Mouse (Mus musculus) cortical plate, adult 2 months (tissue): ENCODE measurements around the gene Gm6871. TPM values are rescaled to one million over a fixed set of nuclear protein-coding genes. Genes with fewer than 3 reads are reported as not detected.
"Not testable (repeated sequence)": the region's sequence is repeated elsewhere in the genome, so short reads cannot be mapped to it uniquely, and the experiment has no call there.

Experiments
- H3K27ac ChIP-seq: fragments of 200-500 bp; 2 replicates; pipeline ENCODE4 v1.5.1; 2012; ENCODE audit warnings: low read length, control low read depth, inconsistent platforms; ENCODE audit not compliant: insufficient read depth
- H3K4me1 ChIP-seq: fragments of 200-500 bp; 2 replicates; pipeline ENCODE4 v1.6.1; 2011; ENCODE audit warnings: low read length; ENCODE audit not compliant: control insufficient read depth, insufficient read depth
- H3K4me3 ChIP-seq: fragments of 200-500 bp; 2 replicates; pipeline ENCODE4 v1.5.1; 2011; ENCODE audit warnings: mild to moderate bottlenecking, low read length, control low read depth; ENCODE audit not compliant: insufficient read depth
- CTCF ChIP-seq: fragments of 200-500 bp; IDR thresholded peaks from 2 replicates; pipeline ENCODE4 v1.5.1; 2011; ENCODE audit warnings: mild to moderate bottlenecking, control low read depth, low read length; ENCODE audit not compliant: insufficient read depth; ENCODE audit errors: extremely low read depth
- POLR2A ChIP-seq: fragments of 200-500 bp; IDR thresholded peaks from 2 replicates; pipeline ENCODE4 v1.6.1; 2011; ENCODE audit warnings: mild to moderate bottlenecking, low read length, control low read depth; ENCODE audit not compliant: insufficient read depth; ENCODE audit errors: extremely low read depth
- polyA plus RNA-seq: library from polyadenylated mRNA; depleted of rRNA; stranded (reverse); fragments of >200 nt; gene quantifications from 2 replicates; pipeline ENCODE4 v1.2.3, GENCODE M21; 2012; rRNA removed

The Gm6871 gene
- not detected in 2 replicates for polyA plus RNA-seq

DNA sequence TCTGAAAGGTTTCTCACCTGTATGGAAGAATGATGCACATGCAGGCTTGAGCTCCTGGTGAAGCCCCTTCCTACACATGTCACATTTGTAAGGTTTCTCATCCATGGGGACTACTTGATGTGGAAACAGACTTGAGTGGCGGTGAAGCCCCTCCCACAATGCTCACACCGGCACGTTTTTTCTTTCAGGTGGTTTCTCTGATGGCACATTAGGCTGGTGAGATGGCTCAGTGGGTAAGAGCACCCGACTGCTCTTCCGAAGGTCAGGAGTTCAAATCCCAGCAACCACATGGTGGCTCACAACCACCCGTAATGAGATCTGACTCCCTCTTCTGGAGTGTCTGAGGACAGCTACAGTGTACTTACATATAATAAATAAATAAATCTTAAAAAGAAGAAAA is at the start of gene Gm6871:
Gene Gm6871, minus strand, starts transcription at position 101 of the 400 bp plus-strand sequence.
- not testable (repeated sequence) for H3K4me3 ChIP-seq, H3K4me1 ChIP-seq, H3K27ac ChIP-seq

DNA sequence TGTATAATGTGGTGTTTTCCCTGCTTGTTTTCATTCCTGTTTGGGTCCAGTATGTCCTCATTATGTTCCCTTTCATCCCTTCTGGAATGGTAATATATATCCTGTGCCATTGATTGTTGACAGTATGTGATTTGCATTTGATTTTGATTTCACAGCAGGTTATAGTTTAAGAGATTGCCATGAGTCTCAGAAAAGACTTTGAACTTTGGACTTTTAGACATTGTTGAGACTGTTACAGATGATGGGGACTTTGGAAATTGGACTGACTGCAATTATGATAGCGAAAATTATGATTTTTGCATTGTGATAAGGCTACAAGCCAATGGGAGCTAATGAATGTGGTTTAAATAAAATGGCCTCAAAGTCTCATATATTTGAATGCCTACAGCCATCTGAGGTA is 42.8 kb upstream of the Gm6871 start:
- H3K4me3 ChIP-seq, H3K27ac ChIP-seq, H3K4me1 ChIP-seq: not testable (repeated sequence)

DNA sequence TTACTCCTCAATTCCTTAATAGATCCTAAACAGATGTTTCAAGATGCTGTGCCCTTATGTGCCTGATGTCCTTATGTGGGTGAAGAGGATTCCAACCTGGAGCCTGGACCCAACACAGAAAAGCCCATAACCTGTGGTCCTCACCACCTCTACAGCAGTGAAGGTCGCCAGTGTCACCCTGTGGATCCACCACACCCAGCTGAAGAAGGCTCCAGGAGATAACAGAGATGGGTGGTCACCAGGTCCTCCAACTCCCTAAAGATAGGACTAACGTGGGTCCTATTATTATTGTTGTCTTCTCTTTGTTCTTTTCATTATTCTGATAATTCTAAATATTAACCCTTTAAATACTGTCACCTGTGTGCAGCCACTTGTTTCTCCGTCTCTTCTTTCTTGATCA is 38.2 kb upstream of the Gm6871 start:
- TF ChIP-seq CTCF (no peak), POLR2A (no peak)
- no peak overlapping the region for H3K4me3 ChIP-seq
- no peak overlapping the region for H3K27ac ChIP-seq
- no peaks in the 10 kb centered on the region for H3K4me1 ChIP-seq

DNA sequence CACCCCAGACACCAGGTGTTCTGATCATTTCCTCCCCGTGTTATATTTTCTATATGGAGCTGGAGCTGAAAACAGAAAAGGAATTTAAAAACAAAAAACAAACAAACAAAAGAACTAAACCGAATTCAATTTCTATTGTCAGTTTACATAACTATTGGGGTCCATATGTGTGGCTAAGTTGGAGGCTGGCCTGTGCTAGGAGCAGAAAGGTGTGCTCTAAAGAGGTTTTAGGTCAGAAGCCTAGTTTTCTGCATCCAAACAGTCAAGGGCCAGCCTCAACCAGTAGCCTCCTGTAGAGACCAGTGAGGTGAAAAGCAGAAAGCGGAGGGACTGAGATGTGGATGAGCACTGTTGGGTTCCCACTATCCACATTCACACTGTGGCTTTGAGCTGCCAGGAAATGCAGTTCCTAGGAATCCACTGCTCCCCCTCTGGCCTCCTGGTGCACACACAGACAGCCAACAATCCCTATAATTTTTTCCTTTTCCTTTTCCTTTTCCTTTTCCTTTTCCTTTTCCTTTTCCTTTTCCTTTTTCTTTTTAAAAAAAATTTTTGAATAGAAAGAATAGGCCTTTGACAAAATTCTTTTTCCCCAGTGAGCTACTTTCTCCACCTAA is 26.6 kb upstream of the Gm6871 start:
- H3K27ac ChIP-seq, result no peak overlapping the region

DNA sequence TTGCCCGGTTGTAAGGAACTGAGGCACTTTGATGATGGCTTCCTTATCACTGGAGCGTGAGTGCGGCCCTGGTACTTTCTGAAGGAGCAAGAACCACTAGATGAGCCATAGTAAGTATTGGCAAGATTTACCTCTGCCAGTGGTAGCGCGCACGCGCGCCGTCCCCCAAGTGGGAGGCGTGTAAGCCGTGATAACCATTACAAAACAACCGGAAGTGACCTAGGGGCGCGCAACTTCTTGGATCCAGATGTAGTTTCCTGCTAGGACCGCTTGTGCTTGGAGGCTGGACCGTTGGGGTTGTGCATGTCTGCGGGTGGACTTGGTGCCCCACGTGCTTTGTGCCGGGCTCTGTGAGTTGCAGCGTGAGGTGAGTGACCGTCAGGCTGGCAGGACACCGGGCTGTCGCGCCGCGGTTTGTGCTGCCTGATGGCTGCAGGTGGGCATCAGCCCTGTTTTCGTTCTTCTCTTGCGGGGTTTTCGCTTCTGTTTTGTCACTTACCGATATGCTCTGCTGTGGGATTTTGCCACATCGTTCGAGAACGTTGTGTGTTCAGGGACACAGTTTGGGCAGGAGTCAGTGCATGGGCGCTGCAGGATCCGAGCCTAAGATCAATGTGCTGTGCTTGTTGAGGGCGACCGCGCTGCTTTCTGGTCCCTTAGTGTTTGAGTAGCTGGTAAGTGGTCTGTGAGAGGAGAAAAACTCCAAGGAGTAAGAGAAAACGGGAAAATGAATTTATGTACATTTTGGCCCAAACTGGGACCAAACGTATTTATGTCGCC is 25.8 kb upstream of the Gm6871 start, which contains the start of gene 2610021A01Rik:
Gene 2610021A01Rik, plus strand, starts transcription at position 197 of the 780 bp plus-strand sequence.
- Histone ChIP-seq H3K4me3 (peak within 1 kb of the TSS; percentile 92), H3K4me1 (no peaks in the 10 kb centered on the region), H3K27ac (peak within 1 kb of the TSS; percentile 52; the same call in 1 of the 2 replicates)
- no peak for TF ChIP-seq CTCF
- no peak for TF ChIP-seq POLR2A

More for the DNA sequence above, 26.6 kb upstream of the Gm6871 start:
- H3K4me1 ChIP-seq, result no peaks in the 10 kb centered on the region
- H3K4me3 ChIP-seq, result peak overlapping the region; percentile 92; the same call in 1 of the 2 replicates
- TF ChIP-seq CTCF (no peak), POLR2A (no peak)

DNA sequence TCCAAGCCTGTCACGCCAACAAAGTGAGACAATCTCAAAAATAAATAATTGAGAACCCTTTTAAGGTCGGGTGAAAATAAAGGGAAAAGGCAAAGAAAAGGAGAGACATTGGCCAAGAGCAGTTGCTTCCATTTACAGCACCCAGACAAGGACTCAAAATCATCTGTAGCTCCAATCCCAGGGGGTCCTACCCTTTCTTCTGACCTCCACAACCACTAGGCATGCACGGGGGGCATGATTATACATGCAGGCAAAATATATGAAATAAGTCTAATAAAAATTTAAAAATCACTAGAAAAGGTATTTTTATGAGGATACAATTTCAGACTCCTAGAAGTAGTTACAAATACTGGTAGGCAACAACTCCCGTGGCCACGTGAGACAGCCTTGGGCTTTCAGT is 25.2 kb upstream of the Gm6871 start:
- no peaks in the 10 kb centered on the region for H3K4me1 ChIP-seq
- H3K4me3 ChIP-seq, result peak overlapping the region; percentile 92
- TF ChIP-seq POLR2A (no peak), CTCF (no peak)
- no peak overlapping the region for H3K27ac ChIP-seq

DNA sequence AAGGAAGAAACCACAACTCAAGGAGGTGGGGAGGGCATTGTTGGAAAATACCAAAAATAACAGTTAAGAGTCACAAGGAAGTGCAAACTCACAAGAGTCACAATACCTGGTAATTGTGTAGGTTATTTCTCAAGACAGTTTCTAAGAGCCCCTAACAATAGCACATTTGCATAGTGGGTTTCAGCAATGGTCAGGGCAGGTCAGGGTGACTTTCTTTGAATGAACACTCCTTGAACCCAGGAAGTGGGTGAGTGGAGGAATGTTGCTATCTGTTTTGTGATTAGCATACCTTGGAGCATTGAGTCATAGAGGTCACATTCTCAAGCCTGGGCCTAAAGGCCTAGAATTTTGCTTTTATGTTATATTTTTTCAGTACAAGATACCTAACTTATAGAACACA is 14.4 kb upstream of the Gm6871 start:
- H3K4me3 ChIP-seq, H3K27ac ChIP-seq, H3K4me1 ChIP-seq: not testable (repeated sequence)

DNA sequence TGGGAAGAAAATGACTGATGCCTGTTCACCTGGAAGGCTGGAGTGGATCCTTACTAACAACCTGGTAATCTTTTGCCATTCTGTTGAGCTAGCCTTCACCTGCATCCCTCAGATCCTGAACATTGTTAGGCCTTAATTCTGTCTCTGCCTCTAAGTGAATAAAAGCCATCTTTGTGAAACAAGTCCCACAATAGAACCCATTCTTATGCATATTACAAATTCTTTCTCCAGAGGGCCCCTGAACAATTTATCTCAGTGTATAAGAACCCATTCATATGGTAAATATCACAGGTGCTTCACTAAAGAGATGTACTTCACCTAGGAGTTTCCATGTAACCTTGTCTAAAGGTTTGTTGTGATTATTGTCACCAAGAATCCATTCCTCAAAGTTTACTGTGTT is 8.6 kb upstream of the Gm6871 start:
- Histone ChIP-seq H3K4me1 (no peaks in the 10 kb centered on the region), H3K27ac (no peak overlapping the region)
- TF ChIP-seq CTCF (no peak), POLR2A (no peak)

DNA sequence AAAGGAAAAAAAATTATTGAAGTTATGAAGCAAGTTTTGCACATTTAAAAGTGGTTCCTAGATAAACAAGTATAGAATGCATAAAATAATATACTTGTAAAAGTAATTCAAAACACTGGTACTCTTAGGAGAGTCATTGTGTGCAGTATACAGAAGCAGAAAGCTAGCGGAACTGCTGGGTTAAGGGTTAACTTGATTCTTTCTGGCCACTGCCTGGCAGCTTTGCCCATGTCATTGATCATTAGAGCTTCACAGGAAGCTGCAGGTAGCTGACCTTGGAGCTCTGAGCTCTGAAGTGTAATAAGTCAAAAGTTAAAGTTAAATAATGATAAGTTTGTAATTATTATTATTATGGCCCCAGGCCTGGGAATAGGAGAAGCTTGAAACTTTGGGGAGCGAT is 4.5 kb upstream of the Gm6871 start:
- H3K4me1 ChIP-seq, result no peaks in the 10 kb centered on the region
- no peak overlapping the region for H3K27ac ChIP-seq
- TF ChIP-seq CTCF (no peak), POLR2A (no peak)
- no peak overlapping the region for H3K4me3 ChIP-seq

More for the DNA sequence above, 8.6 kb upstream of the Gm6871 start:
- no peak overlapping the region for H3K4me3 ChIP-seq

DNA sequence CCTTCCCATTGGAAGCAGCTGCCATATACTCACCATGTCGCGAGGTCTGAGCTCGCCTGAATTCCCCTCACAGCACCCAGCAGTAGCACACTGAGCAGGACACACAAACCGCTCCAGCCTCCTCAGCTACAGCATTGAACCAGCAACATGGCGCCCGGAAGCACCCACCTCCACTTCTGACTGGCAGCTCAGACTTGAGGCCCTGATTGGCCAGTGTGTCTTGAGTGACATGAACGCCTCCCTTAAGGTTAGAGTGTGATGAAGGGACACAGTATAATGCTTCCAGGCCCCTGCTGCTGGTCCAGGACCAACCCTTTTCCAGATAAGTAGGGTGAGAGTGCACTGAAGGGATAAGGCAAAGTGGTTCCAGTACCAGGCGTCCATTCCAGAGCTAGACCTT is 12.8 kb downstream of the Gm6871 start:
- Histone ChIP-seq H3K27ac (no peak overlapping the region), H3K4me1 (no peaks in the 10 kb centered on the region), H3K4me3 (no peak overlapping the region)
- TF ChIP-seq POLR2A (no peak), CTCF (no peak)
